Mouse (Mus musculus) adrenal gland, postnatal 14 days (tissue): Measurements from ENCODE around the gene Smurf2. TPM values are rescaled to one million over a fixed set of nuclear protein-coding genes. Genes with fewer than 3 reads are reported as not detected.
"Not testable (repeated sequence)": the region's sequence is repeated elsewhere in the genome, so short reads cannot be mapped to it uniquely, and the experiment has no call there.

Experiments used
- DNase-seq: peaks from one replicate; pipeline ENCODE4 v3.0.0; 2021; ENCODE audit warnings: mixed read lengths
- total RNA-seq: library from RNA; stranded (reverse); gene quantifications from 2 replicates; pipeline ENCODE4 v1.2.3, GENCODE M21; 2021

Smurf2 gene
- total RNA-seq, 1 experiment from 2014 or later = 39.8 TPM

- DNase-seq = no peak
These were observed 107.9 kb downstream of the Smurf2 start for GRCm38 (mm10) chr11:106812410-106813136.

- DNase-seq = not testable (repeated sequence)
These were observed 113.1 kb downstream of the Smurf2 start for GRCm38 (mm10) chr11:106807442-106807841.

GRCm38 (mm10) chr11:106802069-106802627 is 118.4 kb downstream of the Smurf2 start:
- no peak for DNase-seq

GRCm38 (mm10) chr11:106795679-106796078 is 124.8 kb downstream of the Smurf2 start:
- DNase-seq = no peak

GRCm38 (mm10) chr11:106793846-106794245 is 126.7 kb downstream of the Smurf2 start:
- DNase-seq = no peak

- DNase-seq = peak; percentile 48
These were observed 130.9 kb downstream of the Smurf2 start for GRCm38 (mm10) chr11:106789649-106790048.

GRCm38 (mm10) chr11:106788775-106789459 is 131.6 kb downstream of the Smurf2 start, which contains the start of the genes Ddx5 and Cep95:
Gene Ddx5, minus strand, starts transcription at chr11:106789185.
Gene Cep95, plus strand, starts transcription at chr11:106789252.
- peak; percentile 98 for DNase-seq

- DNase-seq = peak; percentile 100
These were observed 132.3 kb downstream of the Smurf2 start for GRCm38 (mm10) chr11:106788026-106788774.

GRCm38 (mm10) chr11:106787131-106788025 is 133.1 kb downstream of the Smurf2 start:
- DNase-seq = peak; percentile 95

- no peak for DNase-seq
These were observed 135.5 kb downstream of the Smurf2 start for GRCm38 (mm10) chr11:106785043-106785442.

- no peak for DNase-seq
These were observed 136.0 kb downstream of the Smurf2 start for GRCm38 (mm10) chr11:106784476-106784875.

GRCm38 (mm10) chr11:106782841-106783764 is 137.4 kb downstream of the Smurf2 start:
- no peak for DNase-seq

GRCm38 (mm10) chr11:106782271-106782670 is 138.2 kb downstream of the Smurf2 start:
- DNase-seq = not testable (repeated sequence)

GRCm38 (mm10) chr11:106780590-106781220 is 139.8 kb downstream of the Smurf2 start:
- no peak for DNase-seq

GRCm38 (mm10) chr11:106780089-106780425 is 140.5 kb downstream of the Smurf2 start:
- peak; percentile 28 for DNase-seq

- peak; percentile 95 for DNase-seq
These were observed 141.0 kb downstream of the Smurf2 start, which contains the start of gene Polg2 for GRCm38 (mm10) chr11:106779388-106780088. Gene Polg2, minus strand, starts transcription at chr11:106779537.

GRCm38 (mm10) chr11:106778589-106779387 is 141.7 kb downstream of the Smurf2 start:
- DNase-seq = peak; percentile 18

GRCm38 (mm10) chr11:106778132-106778531 is 142.4 kb downstream of the Smurf2 start:
- no peak for DNase-seq
